Mouse (Mus musculus) forebrain, embryonic 11.5 days (tissue): ENCODE data around the gene Castor2. TPM values are rescaled to one million over a fixed set of nuclear protein-coding genes. Genes with fewer than 3 reads are reported as not detected.

Source experiments
- ATAC-seq: fragments of 200-750 bp; cut with Nextera tagmentation; replicated peaks from 2 replicates; pipeline ENCODE4 v1.8.0; 2017; ENCODE audit warnings: moderate TSS enrichment; ENCODE audit not compliant: low FRiP score
- DNase-seq: peaks from one replicate; pipeline ENCODE4 v3.0.0-alpha.2; 2017; ENCODE audit warnings: low spot score
- H3K27ac ChIP-seq: fragments of 300-500 bp; sonication (generic); 2 replicates; pipeline ENCODE4 v1.5.1; 2014; ENCODE audit warnings: low read depth, low read length
- H3K27me3 ChIP-seq: fragments of 300-500 bp; sonication (generic); 2 replicates; pipeline ENCODE4 v1.6.1; 2014; ENCODE audit warnings: mild to moderate bottlenecking, low read length, mixed read lengths; ENCODE audit not compliant: control insufficient read depth, insufficient read depth
- H3K36me3 ChIP-seq: fragments of 300-500 bp; sonication (generic); 2 replicates; pipeline ENCODE4 v1.6.1; 2014; ENCODE audit warnings: mild to moderate bottlenecking, low read length, moderate library complexity, mixed read lengths; ENCODE audit not compliant: control insufficient read depth, insufficient read depth
- H3K4me1 ChIP-seq: fragments of 300-500 bp; sonication (generic); replicated peaks from 2 replicates; pipeline ENCODE4 v1.6.1; 2014; ENCODE audit warnings: low read length, mixed read lengths; ENCODE audit not compliant: control insufficient read depth, insufficient read depth
- H3K4me2 ChIP-seq: fragments of 300-500 bp; sonication (generic); 2 replicates; pipeline ENCODE4 v1.6.1; 2014; ENCODE audit warnings: low read depth, mild to moderate bottlenecking, low read length, moderate library complexity, mixed read lengths; ENCODE audit not compliant: severe bottlenecking
- H3K4me3 ChIP-seq: fragments of 300-500 bp; sonication (generic); 2 replicates; pipeline ENCODE4 v1.5.1; 2014; ENCODE audit warnings: low read depth, low read length
- H3K9ac ChIP-seq: fragments of 300-500 bp; sonication (generic); 2 replicates; pipeline ENCODE4 v1.6.1; 2014; ENCODE audit warnings: low read length
- H3K9me3 ChIP-seq: fragments of 300-500 bp; sonication (generic); 2 replicates; pipeline ENCODE4 v1.6.1; 2016; ENCODE audit warnings: low read length, mixed read lengths; ENCODE audit not compliant: control insufficient read depth
- WGBS: fragments of 180-500 bp; shearing (Covaris S2); extraction: QIAGEN DNeasy Blood & Tissue Kit; methylation state at CpG from one replicate; pipeline ENCODE4 v1.1.7; 2014; 5-methylcytosine and 5-hydroxymethylcytosine counted together
- polyA plus RNA-seq: library from polyadenylated mRNA; unstranded; fragments of >200 nt; fragmentation: Nextera tagmentation; extraction: Ambion mirVana; gene quantifications from 2 replicates; pipeline ENCODE4 v1.2.1, GENCODE M21; 2014

The Castor2 gene
- polyA plus RNA-seq, 1 experiment from 2014 or later, result 11.8 TPM

DNA sequence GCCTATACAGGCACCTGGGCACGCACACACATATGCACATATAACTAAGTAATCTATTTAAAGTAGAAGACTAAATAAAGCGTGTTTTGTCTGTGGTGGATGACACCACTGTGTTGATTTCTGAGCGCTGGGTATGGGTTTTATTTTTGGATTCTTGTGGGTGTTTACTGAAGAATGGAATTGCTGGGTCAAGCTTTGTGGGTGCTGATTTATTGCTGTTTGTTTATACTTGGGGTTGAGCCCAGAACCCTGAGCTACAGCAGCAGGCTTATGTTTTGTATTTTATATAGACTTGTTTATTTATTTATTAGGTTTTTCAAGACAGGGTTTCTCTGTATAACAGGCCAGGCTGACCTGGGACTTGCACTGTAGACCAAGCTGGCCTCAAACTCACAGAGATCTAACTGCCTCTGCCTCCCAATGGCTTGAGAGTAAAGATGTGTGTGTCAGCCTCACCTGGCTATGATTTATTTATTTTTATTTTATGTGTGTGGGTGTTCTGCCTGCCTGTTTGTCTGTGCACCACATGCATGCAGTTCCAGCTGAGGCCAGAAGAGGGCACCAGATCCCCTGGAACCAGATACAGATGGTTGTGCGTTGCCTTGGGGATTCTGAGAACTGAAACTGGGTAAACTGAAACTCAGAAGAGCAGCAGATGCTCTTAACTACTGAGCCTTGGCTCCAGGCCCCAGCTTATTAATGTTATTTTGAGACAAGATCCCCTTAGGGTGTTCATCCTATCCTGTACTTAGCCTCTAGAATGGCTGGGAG is 87.6 kb downstream of the Castor2 start:
- no peak for ATAC-seq
- Histone ChIP-seq H3K4me3 (no peak overlapping the region), H3K4me1 (peaks cover 7% of the 10 kb centered on the region), H3K27ac (no peak overlapping the region), H3K9me3 (0 out of 2 replicates have a peak, but pooled peaks cover 3% of the 10 kb centered on the region), H3K27me3 (no peaks in the 10 kb centered on the region), H3K36me3 (no peaks in the 10 kb centered on the region), H3K9ac (no peak overlapping the region), H3K4me2 (no peak overlapping the region)
- 71% methylated on average over 4 of the region's 4 CpGs for WGBS
- DNase-seq, result peak; percentile 81

DNA sequence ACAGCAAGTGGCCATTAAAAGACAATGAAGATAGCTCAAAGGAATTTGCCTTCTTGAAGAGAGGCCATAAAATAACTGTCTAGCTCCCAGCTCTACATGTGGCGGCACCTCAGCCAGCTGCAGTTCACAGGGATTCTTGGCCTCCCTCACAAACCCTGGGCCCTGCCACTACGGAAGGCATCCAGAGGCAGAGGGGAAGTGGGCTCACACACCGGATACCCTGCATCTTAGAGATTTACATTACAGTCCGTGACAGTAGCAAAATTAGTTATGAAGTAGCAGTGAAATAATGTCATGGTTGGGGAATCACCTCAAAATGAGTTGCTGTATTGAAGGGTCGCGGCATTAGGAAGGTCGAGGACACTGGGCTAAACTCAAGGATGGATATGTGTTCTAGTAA is 89.1 kb downstream of the Castor2 start:
- Histone ChIP-seq H3K27me3 (no peaks in the 10 kb centered on the region), H3K4me3 (no peak overlapping the region), H3K4me2 (no peak overlapping the region), H3K27ac (no peak overlapping the region), H3K9me3 (0 out of 2 replicates have a peak, but pooled peaks cover 3% of the 10 kb centered on the region), H3K36me3 (no peaks in the 10 kb centered on the region), H3K9ac (no peak overlapping the region), H3K4me1 (peaks cover 2% of the 10 kb centered on the region)
- 92% methylated on average over 7 of the region's 7 CpGs for WGBS
- no peak for DNase-seq
- ATAC-seq, result no peak

DNA sequence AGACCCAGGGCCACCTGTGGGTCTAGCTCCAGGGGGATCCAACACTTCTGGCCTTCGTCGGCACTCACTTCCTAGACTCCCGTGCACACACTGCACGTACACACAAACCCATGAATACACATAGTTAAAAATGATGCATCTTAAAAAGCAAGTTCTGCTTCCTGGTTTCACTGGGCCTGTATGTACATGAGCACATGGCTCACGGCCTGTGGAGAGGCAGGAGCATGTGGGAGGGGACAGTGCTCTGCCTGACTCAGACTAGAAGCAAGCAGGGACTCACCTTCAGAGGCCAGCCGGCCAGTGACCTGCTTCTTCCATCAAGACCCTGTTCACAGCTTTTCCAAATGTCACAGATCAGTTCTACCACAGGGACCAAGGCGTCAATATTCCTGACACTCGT is 94.2 kb downstream of the Castor2 start:
- no peaks in the 10 kb centered on the region for H3K27me3 ChIP-seq
- no peak overlapping the region for H3K4me2 ChIP-seq
- WGBS, result 88% methylated on average over 8 of the region's 8 CpGs
- no peak overlapping the region for H3K27ac ChIP-seq
- no peaks in the 10 kb centered on the region for H3K9me3 ChIP-seq
- no peak overlapping the region for H3K4me3 ChIP-seq
- ATAC-seq (no peak), DNase-seq (no peak)
- no peaks in the 10 kb centered on the region for H3K4me1 ChIP-seq
- no peaks in the 10 kb centered on the region for H3K36me3 ChIP-seq
- no peak overlapping the region for H3K9ac ChIP-seq

Other genes with a start within 250 kb of the Castor2 start
- 29.1 and 34.7 TPM in 2 replicates for gene Rcc1l, start 77.1 kb downstream of the Castor2 start, polyA plus RNA-seq
- 8.4 and 9.8 TPM in 2 replicates for gene Gtf2ird2, start 84.3 kb downstream of the Castor2 start, polyA plus RNA-seq
- gene Ncf1, start 129.9 kb downstream of the Castor2 start, polyA plus RNA-seq, result 1.3 and 3.0 TPM in 2 replicates
- 214 and 239 TPM in 2 replicates for gene Gtf2i, start 215.0 kb downstream of the Castor2 start, polyA plus RNA-seq